Mouse (Mus musculus): Measurements from ENCODE around the gene Metap1d. TPM values are rescaled to one million over a fixed set of nuclear protein-coding genes. Genes with fewer than 3 reads are reported as not detected.

Metap1d gene
- total and polyA plus RNA-seq, 3 experiments = 19.5 to 28.5 TPM; not detected in 1

DNA sequence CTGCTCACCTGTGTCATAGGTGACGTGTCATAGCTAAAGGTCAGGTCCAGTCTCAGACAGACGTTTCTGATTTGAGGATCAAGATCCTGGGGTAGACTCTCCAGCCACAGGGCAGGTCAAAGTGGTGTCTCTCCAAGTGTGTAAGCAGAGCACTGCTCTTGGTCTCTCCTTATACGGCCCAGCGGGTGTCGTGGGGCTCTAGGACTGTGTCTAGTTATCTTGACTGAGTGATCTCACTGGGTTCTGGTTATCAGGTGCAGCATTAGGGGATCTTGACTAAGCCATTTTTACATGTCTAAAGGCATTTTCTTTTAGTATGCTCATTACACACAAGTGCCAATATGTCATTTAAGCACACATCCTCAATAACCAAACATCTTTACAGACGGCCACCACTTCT is 18.0 kb downstream of the Metap1d start:
- H3K9ac ChIP-seq (ENCODE audit: control insufficient read depth, low read depth, low read length, poor library complexity, severe bottlenecking) = no peak overlapping the region
- H3K9me3 ChIP-seq (replicated peaks; ENCODE audit: insufficient read depth, low read length) = no peaks in the 10 kb centered on the region
- no peak overlapping the region for H3K27ac ChIP-seq (ENCODE audit: control insufficient read depth, low read depth, low read length)
- DNase-seq (ENCODE audit: low read depth, low spot score) = no peak
- TF ChIP-seq SMC3 (IDR thresholded peaks at IDR 0.05; ENCODE audit: low read depth, low read length) = no peak
- TF ChIP-seq MAZ (IDR thresholded peaks at IDR 0.05; ENCODE audit: low read depth, low read length) = no peak
- no peak for TF ChIP-seq POLR2AphosphoS5 (IDR thresholded peaks at IDR 0.05; ENCODE audit: borderline replicate concordance, low read depth, low read length)
- no peak for TF ChIP-seq GATA1 (IDR thresholded peaks at IDR 0.05; ENCODE audit: low read depth, low read length)
- no peak for TF ChIP-seq TAL1 (IDR thresholded peaks at IDR 0.05; ENCODE audit: low read length)
- no peak for TF ChIP-seq EP300 (IDR thresholded peaks at IDR 0.05; ENCODE audit: low read depth in 1 of 2, low read length in 2 of 2)
- TF ChIP-seq ETS1 (IDR thresholded peaks at IDR 0.05; ENCODE audit: low read depth, low read length) = no peak
- TF ChIP-seq USF2 (IDR thresholded peaks at IDR 0.05; ENCODE audit: borderline replicate concordance in 1 of 2, insufficient read depth in 1 of 2, low read depth in 1 of 2, low read length in 2 of 2) = no peak
- no peak for TF ChIP-seq E2F4 (IDR thresholded peaks at IDR 0.05; ENCODE audit: borderline replicate concordance, low read depth, low read length)
- no peak for TF ChIP-seq TBP (IDR thresholded peaks at IDR 0.05; ENCODE audit: low read depth, low read length)
- TF ChIP-seq USF1 (IDR thresholded peaks at IDR 0.05; ENCODE audit: low read depth, low read length) = no peak
- no peak for TF ChIP-seq UBTF (IDR thresholded peaks at IDR 0.05; ENCODE audit: borderline replicate concordance, insufficient read depth, low read depth, low read length)
- no peak for TF ChIP-seq TCF12 (IDR thresholded peaks at IDR 0.05; ENCODE audit: low read depth, low read length)
- no peak for TF ChIP-seq GABPA (IDR thresholded peaks at IDR 0.05; ENCODE audit: low read depth, low read length)
- no peaks in the 10 kb centered on the region for H3K79me2 ChIP-seq (ENCODE audit: control insufficient read depth, insufficient read depth, low read length, poor library complexity)
- H3K4me1 ChIP-seq (ENCODE audit: control insufficient read depth in 1 of 2, insufficient read depth in 2 of 2, low read length in 2 of 2) = peaks cover 2 to 3% of the 10 kb centered on the region in 2 experiments; a peak in 2 of 4 replicates
- peaks cover 0 to 2% of the 10 kb centered on the region in 2 experiments; a peak in 3 of 4 replicates for H3K36me3 ChIP-seq (ENCODE audit: control insufficient read depth in 1 of 2, insufficient read depth in 2 of 2, low read length in 2 of 2)
- no peaks in the 10 kb centered on the region for H3K27me3 ChIP-seq (ENCODE audit: control insufficient read depth in 1 of 2, insufficient read depth in 2 of 2, low read length in 2 of 2)
- no peak overlapping the region for H3K4me3 ChIP-seq (ENCODE audit: control insufficient read depth in 1 of 2, insufficient read depth in 1 of 2, low read depth in 2 of 2, low read length in 2 of 2)

- peaks cover 0 to 2% of the 10 kb centered on the region in 2 experiments; a peak in 3 of 4 replicates for H3K36me3 ChIP-seq (ENCODE audit: control insufficient read depth in 1 of 2, insufficient read depth in 2 of 2, low read length in 2 of 2)
- H3K27ac ChIP-seq (ENCODE audit: control insufficient read depth, low read depth, low read length) = no peak overlapping the region
- H3K4me1 ChIP-seq (ENCODE audit: control insufficient read depth in 1 of 2, insufficient read depth in 2 of 2, low read length in 2 of 2) = peaks cover 2 to 3% of the 10 kb centered on the region in 2 experiments; a peak in 2 of 4 replicates
- TF ChIP-seq MYC (IDR thresholded peaks at IDR 0.05; ENCODE audit: low read depth, low read length) (no peak), POLR2A (IDR thresholded peaks at IDR 0.05; ENCODE audit: control insufficient read depth in 1 of 2, insufficient read depth in 1 of 2, low read depth in 1 of 2, low read length in 2 of 2, poor library complexity in 1 of 2) (no peak), RAD21 (IDR thresholded peaks at IDR 0.05; ENCODE audit: low read depth, low read length) (no peak), MAX (IDR thresholded peaks at IDR 0.05; ENCODE audit: low read length) (no peak), GATA1 (IDR thresholded peaks at IDR 0.05; ENCODE audit: low read depth, low read length) (no peak), POLR2AphosphoS2 (IDR thresholded peaks at IDR 0.05; ENCODE audit: low read length) (no peak), HCFC1 (IDR thresholded peaks at IDR 0.05; ENCODE audit: low read depth, low read length) (no peak)
- no peak overlapping the region for H3K4me3 ChIP-seq (ENCODE audit: control insufficient read depth in 1 of 2, insufficient read depth in 1 of 2, low read depth in 2 of 2, low read length in 2 of 2)
- no peak overlapping the region for H3K9ac ChIP-seq (ENCODE audit: control insufficient read depth, low read depth, low read length, poor library complexity, severe bottlenecking)
- H3K79me2 ChIP-seq (ENCODE audit: control insufficient read depth, insufficient read depth, low read length, poor library complexity) = no peaks in the 10 kb centered on the region
- H3K9me3 ChIP-seq (replicated peaks; ENCODE audit: insufficient read depth, low read length) = no peaks in the 10 kb centered on the region
- no peak for DNase-seq (ENCODE audit: low read depth, low spot score)
- no peaks in the 10 kb centered on the region for H3K27me3 ChIP-seq (ENCODE audit: control insufficient read depth in 1 of 2, insufficient read depth in 2 of 2, low read length in 2 of 2)
Observed at GRCm38 (mm10) chr2:71473830-71474229, 20.8 kb downstream of the Metap1d start.

All from MEL (cell line).